Mouse (Mus musculus) left cerebral cortex, adult 2 months (tissue): ENCODE measurements around the gene Cers4. TPM values are rescaled to one million over a fixed set of nuclear protein-coding genes. Genes with fewer than 3 reads are reported as not detected.

Source experiments
- DNase-seq, 2 experiments: peaks; one replicate each; pipeline ENCODE4 v3.0.0; 2021 to 2022; ENCODE audit warnings: low spot score in 2 of 2, mixed read lengths in 1 of 2; ENCODE audit errors: extremely low spot score in 1 of 2
- H3K27ac ChIP-seq: fragments of 200-600 bp; 2 replicates; pipeline ENCODE4 v1.8.1; 2022
- H3K4me3 ChIP-seq: fragments of 200-600 bp; 2 replicates; pipeline ENCODE4 v1.8.1; 2022
- CTCF ChIP-seq: fragments of 200-600 bp; IDR thresholded peaks from 2 replicates; pipeline ENCODE4 v1.8.1; 2022; ENCODE audit warnings: antibody characterized with exemption, mild to moderate bottlenecking, moderate library complexity
- intact Hi-C: fragments of 180-260 bp; cut with DNase I; formaldehyde crosslinking; loops from one replicate; pipeline ENCODE4 v1.15.1; 2025
- total RNA-seq, 2 experiments: library from RNA; stranded (reverse); gene quantifications; 2 replicates each; pipeline ENCODE4 v1.2.3; 2021

The Cers4 gene
- total RNA-seq, 2 experiments from 2014 or later: 46.5 to 52.4 TPM

GRCm38 (mm10) chr8:4505364-4505763 is 12.5 kb downstream of the Cers4 start:
- no peak for TF ChIP-seq CTCF

GRCm38 (mm10) chr8:4507527-4507926 is 14.7 kb downstream of the Cers4 start:
- intact Hi-C loops: no loop called here
- Histone ChIP-seq H3K4me3 (no peak overlapping the region), H3K27ac (no peak overlapping the region)
- TF ChIP-seq CTCF: no peak
- no peak for DNase-seq

More at GRCm38 (mm10) chr8:4505364-4505763, 12.5 kb downstream of the Cers4 start:
- no peak for DNase-seq
- Histone ChIP-seq H3K27ac (no peak overlapping the region), H3K4me3 (no peak overlapping the region)
- intact Hi-C loops: no loop called here

GRCm38 (mm10) chr8:4510824-4511223 is 18.0 kb downstream of the Cers4 start:
- DNase-seq: no peak
- TF ChIP-seq CTCF: no peak; the same call in 1 of the 2 replicates
- Histone ChIP-seq H3K27ac (no peak overlapping the region), H3K4me3 (no peak overlapping the region)
- intact Hi-C loops: loop anchor here (10.0 kb wide), 1 partner anchor 346 kb away; the partner anchor contains the start of gene Evi5l

GRCm38 (mm10) chr8:4511429-4512115 is 18.7 kb downstream of the Cers4 start:
- intact Hi-C loops: loop anchor here (10.0 kb wide), 1 partner anchor 347 kb away; the partner anchor contains the start of gene Evi5l
- Histone ChIP-seq H3K27ac (no peak overlapping the region), H3K4me3 (no peak overlapping the region)
- DNase-seq: no peak
- no peak for TF ChIP-seq CTCF

GRCm38 (mm10) chr8:4512116-4512495 is 19.3 kb downstream of the Cers4 start:
- no peak for DNase-seq
- intact Hi-C loops: loop anchor here (10.0 kb wide), 1 partner anchor 347 kb away; the partner anchor contains the start of gene Evi5l
- no peak for TF ChIP-seq CTCF
- 0 out of 2 replicates have a peak overlapping the region, but pooled peaks have one; percentile 4 for H3K27ac ChIP-seq
- H3K4me3 ChIP-seq: no peak overlapping the region

- TF ChIP-seq CTCF: peak; percentile 66
- peak; percentile 24 to 32 for DNase-seq
- intact Hi-C loops: loop anchor here (1.0 to 10.0 kb wide), 2 partner anchors 103 to 351 kb away; partner anchors contain the start of gene Evi5l
- H3K27ac ChIP-seq: no peak overlapping the region
- no peak overlapping the region for H3K4me3 ChIP-seq
Measured at GRCm38 (mm10) chr8:4516162-4516561, 23.3 kb downstream of the Cers4 start.

GRCm38 (mm10) chr8:4521472-4521871 is 28.6 kb downstream of the Cers4 start:
- H3K27ac ChIP-seq: no peak overlapping the region
- DNase-seq: no peak
- no peak for TF ChIP-seq CTCF
- intact Hi-C loops: no loop called here
- no peak overlapping the region for H3K4me3 ChIP-seq

- no peak overlapping the region for H3K4me3 ChIP-seq
- no peak overlapping the region for H3K27ac ChIP-seq
- TF ChIP-seq CTCF: no peak
- DNase-seq: no peak
- intact Hi-C loops: no loop called here
Measured at GRCm38 (mm10) chr8:4523525-4523924, 30.7 kb downstream of the Cers4 start.

Other genes starting within 250 kb of the Cers4 start
- gene Tgfbr3l, start 244.8 kb upstream of the Cers4 start, total RNA-seq: 10 to 100 TPM in 1 of 2 experiments, 1 to 10 TPM in 1; 8.2 to 10.5 TPM
- gene Snapc2, start 239.9 kb upstream of the Cers4 start, total RNA-seq: 10 to 100 TPM; 28.8 to 31.4 TPM
- 100 to 1,000 TPM; 581 to 590 TPM for gene Ctxn1, start 233.8 kb upstream of the Cers4 start, total RNA-seq
- 10 to 100 TPM; 66.1 to 72.6 TPM for gene Timm44, start 217.1 kb upstream of the Cers4 start, total RNA-seq
- gene Ccl25, start 167.8 kb upstream of the Cers4 start, total RNA-seq: 10 to 100 TPM; 21.9 to 22.8 TPM
- gene Elavl1, start 167.6 kb upstream of the Cers4 start, total RNA-seq: 10 to 100 TPM; 74.1 to 77.4 TPM
- gene Zfp958, start 120.1 kb downstream of the Cers4 start, total RNA-seq: 10 to 100 TPM; 12.5 to 15.2 TPM